Mouse (Mus musculus) heart, postnatal 0 days (tissue): ENCODE measurements at regions not wholly inside any gene's neighbourhood (a gene's known extent, or its start where the extent isn't known, plus 50 kb on each side); places are given as distances from the start of the nearest gene placed in this dataset.

Experiments used
- CTCF ChIP-seq: IDR thresholded peaks from 2 replicates; pipeline ENCODE4 v1.5.1; 2016; ENCODE audit warnings: antibody characterized with exemption, control low read depth, low read depth
- EP300 ChIP-seq: IDR thresholded peaks from 2 replicates; pipeline ENCODE4 v1.6.1; 2016; ENCODE audit warnings: antibody characterized with exemption, low read depth

DNA sequence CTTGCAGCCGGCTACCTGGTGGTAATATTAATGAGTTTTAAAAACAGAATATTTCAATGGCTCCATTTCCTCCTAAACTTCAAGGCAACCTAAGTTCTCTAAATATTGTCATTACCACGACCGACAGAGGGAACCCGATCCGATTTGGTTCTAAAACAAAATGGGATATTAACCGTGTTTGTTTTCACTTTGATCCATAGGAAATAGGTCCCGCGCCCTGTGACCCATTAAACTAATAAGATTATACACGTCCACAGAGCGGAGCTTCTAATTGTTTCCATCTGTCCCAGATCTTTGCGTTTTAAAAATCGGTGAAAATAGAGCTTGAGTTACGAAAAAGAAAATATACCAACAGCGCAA is 254.8 kb upstream of the Nfe2l3 start:
- TF ChIP-seq CTCF: no peak
- TF ChIP-seq EP300: no peak
